Mouse (Mus musculus): ENCODE results near the gene Tcf15. TPM values are rescaled to one million over a fixed set of nuclear protein-coding genes. Genes with fewer than 3 reads are reported as not detected.
A peak's percentile ranks its signal among the peaks of the same experiment; 100 is the strongest.

The Tcf15 gene
- polyA plus RNA-seq (2012; rRNA removed), result 2.0 and 2.4 TPM in 2 replicates

DNA sequence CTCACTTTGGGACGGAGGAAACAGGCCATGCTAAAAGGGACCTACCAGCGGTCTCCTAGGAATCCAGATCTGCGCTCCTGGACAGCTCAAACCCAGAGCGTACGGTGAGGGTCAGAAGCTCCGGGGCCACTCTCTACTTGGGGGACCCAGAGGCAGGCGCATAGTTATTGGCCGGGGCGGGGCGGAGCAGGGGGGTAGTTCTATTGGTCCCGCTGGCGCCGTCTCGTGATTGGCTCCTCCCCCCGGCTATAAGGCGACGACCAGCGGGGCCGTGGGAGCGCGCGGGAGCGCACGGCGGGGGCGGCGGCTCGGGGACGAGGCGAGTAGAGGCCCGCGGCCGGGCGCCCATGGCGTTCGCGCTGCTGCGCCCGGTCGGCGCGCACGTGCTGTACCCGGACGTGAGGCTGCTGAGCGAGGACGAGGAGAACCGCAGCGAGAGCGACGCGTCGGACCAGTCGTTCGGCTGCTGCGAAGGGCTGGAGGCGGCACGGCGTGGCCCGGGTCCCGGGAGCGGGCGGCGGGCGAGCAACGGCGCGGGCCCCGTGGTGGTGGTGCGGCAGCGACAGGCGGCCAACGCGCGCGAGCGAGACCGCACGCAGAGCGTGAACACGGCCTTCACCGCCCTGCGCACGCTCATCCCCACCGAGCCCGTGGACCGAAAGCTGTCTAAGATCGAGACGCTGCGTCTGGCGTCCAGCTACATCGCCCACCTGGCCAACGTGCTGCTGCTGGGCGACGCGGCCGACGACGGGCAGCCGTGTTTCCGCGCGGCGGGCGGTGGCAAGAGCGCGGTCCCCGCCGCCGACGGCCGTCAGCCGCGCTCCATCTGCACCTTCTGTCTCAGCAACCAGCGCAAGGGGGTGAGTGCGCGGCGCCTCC, at the start of gene Tcf15:
Gene Tcf15, plus strand, starts transcription at position 283 of the 879 bp plus-strand sequence.
- TF ChIP-seq CTCF (IDR thresholded peaks at IDR 0.05; ENCODE audit: borderline replicate concordance, extremely low read depth, insufficient read depth, insufficient read length) (no peak), POLR2A (IDR thresholded peaks at IDR 0.05; ENCODE audit: borderline replicate concordance, extremely low read depth, insufficient read depth, insufficient read length, poor library complexity, severe bottlenecking) (peak; percentile 52; the same call in 1 of the 2 replicates)
- peak; percentile 74 for DNase-seq (ENCODE audit: low read depth)

DNA sequence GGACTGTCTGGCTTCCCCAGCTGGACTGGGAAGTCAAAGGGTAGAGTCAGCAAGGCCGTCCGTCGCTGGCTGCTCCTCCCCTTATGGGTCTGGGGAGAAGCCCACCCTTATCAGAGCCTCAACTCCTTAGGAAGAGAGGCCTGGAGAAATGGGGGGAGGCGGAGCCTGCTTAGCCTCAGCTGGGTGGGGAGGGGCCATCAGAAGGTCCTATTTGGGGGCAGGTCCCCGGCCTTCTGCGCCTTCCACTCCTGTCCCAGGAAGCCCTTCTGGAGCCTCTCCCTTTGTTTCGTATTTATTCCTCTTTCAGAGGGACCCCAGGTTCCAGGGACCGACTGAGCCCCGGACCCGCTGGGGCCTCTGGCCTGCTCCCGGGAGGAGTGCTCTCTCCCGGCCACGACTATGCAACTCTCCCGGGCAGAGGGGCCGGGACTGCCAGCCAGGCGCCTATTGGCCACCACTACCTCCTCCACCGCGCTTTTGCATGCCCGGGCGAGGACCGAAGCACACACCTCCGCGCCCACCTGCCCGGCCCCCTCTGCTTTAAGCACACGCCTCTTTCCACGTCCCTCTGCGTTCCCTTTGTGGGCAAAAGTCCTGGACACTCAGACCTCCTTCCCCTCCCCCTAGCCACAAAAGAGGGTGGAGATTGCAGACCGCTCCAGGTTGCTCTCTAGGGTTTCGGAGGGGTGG, 48.4 kb upstream of the Tcf15 start:
- TF ChIP-seq POLR2A (IDR thresholded peaks at IDR 0.05; ENCODE audit: borderline replicate concordance, extremely low read depth, insufficient read depth, insufficient read length, poor library complexity, severe bottlenecking), result no peak
- no peak for TF ChIP-seq CTCF (IDR thresholded peaks at IDR 0.05; ENCODE audit: borderline replicate concordance, extremely low read depth, insufficient read depth, insufficient read length)
- DNase-seq (ENCODE audit: low read depth), result no peak

DNA sequence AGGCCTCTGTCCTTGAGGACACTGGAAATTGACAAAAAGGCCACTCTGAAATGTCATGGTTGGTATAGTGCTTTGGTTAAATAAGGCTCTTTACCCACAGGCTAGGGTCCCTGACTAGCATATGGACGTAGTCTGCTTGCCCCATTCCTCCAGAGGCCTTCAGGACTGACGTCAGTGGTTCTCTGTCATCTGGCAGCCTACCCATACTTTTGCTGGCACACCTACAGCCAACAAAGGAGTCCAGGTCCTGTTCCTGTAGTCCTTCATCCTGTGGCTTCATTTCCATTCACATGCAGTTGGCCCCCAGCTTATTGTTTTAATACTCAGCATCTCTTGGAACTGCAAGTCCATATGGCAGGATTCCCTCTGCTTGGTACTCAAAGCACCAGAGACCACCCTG, 46.4 kb upstream of the Tcf15 start:
- no peak for DNase-seq (ENCODE audit: low read depth)
- no peak for TF ChIP-seq CTCF (IDR thresholded peaks at IDR 0.05; ENCODE audit: borderline replicate concordance, extremely low read depth, insufficient read depth, insufficient read length)
- no peak for TF ChIP-seq POLR2A (IDR thresholded peaks at IDR 0.05; ENCODE audit: borderline replicate concordance, extremely low read depth, insufficient read depth, insufficient read length, poor library complexity, severe bottlenecking)

- DNase-seq (ENCODE audit: low read depth), result peak; percentile 72
- TF ChIP-seq CTCF (IDR thresholded peaks at IDR 0.05; ENCODE audit: borderline replicate concordance, extremely low read depth, insufficient read depth, insufficient read length) (no peak), POLR2A (IDR thresholded peaks at IDR 0.05; ENCODE audit: borderline replicate concordance, extremely low read depth, insufficient read depth, insufficient read length, poor library complexity, severe bottlenecking) (no peak)
These were observed 45.4 kb upstream of the Tcf15 start for GRCm38 (mm10) chr2:152097916-152098315.

- TF ChIP-seq POLR2A (IDR thresholded peaks at IDR 0.05; ENCODE audit: borderline replicate concordance, extremely low read depth, insufficient read depth, insufficient read length, poor library complexity, severe bottlenecking), result no peak
- TF ChIP-seq CTCF (IDR thresholded peaks at IDR 0.05; ENCODE audit: borderline replicate concordance, extremely low read depth, insufficient read depth, insufficient read length), result no peak
- no peak for DNase-seq (ENCODE audit: low read depth)
These were observed 43.8 kb upstream of the Tcf15 start for GRCm38 (mm10) chr2:152099538-152099937.

DNA sequence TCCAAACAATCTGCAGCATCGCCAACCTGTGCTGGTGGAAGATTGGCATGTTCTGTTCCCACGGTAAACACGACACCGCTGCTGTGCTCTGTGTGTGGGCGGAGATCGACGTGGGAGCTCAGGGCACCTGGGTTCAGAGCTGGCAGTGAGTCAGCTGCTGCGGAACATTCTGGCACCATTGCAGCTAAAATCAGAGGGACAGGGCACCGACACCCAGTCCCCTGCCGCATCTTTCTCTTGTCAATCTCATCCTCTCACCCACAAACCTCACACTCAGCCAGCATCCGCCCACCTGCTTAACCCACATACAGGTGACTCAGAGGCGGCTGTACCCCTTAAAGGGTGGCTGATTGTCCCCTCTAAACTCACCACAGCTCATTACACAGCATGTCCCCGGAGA, 41.6 kb upstream of the Tcf15 start:
- no peak for TF ChIP-seq CTCF (IDR thresholded peaks at IDR 0.05; ENCODE audit: borderline replicate concordance, extremely low read depth, insufficient read depth, insufficient read length)
- TF ChIP-seq POLR2A (IDR thresholded peaks at IDR 0.05; ENCODE audit: borderline replicate concordance, extremely low read depth, insufficient read depth, insufficient read length, poor library complexity, severe bottlenecking), result no peak
- no peak for DNase-seq (ENCODE audit: low read depth)

DNA sequence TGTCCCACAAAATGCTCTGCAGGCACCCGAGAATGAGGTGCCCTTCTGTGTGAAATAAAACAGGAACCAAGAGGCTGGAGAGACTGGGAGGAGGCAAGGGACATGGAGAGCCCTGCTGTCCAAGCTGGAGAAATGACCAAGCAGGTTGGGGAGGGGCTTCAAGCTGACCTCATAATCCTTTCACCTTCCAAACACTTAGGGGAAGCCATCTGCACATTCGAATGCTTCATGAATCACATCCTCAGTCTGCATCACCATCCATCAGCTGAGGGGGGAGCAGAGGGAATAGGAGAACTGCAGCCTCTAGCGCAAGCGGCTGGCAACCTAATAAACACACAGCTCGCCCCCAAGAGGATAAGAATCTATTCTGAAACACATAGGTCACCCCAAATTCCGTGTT, 41.0 kb upstream of the Tcf15 start:
- TF ChIP-seq POLR2A (IDR thresholded peaks at IDR 0.05; ENCODE audit: borderline replicate concordance, extremely low read depth, insufficient read depth, insufficient read length, poor library complexity, severe bottlenecking), result no peak
- no peak for TF ChIP-seq CTCF (IDR thresholded peaks at IDR 0.05; ENCODE audit: borderline replicate concordance, extremely low read depth, insufficient read depth, insufficient read length)

DNA sequence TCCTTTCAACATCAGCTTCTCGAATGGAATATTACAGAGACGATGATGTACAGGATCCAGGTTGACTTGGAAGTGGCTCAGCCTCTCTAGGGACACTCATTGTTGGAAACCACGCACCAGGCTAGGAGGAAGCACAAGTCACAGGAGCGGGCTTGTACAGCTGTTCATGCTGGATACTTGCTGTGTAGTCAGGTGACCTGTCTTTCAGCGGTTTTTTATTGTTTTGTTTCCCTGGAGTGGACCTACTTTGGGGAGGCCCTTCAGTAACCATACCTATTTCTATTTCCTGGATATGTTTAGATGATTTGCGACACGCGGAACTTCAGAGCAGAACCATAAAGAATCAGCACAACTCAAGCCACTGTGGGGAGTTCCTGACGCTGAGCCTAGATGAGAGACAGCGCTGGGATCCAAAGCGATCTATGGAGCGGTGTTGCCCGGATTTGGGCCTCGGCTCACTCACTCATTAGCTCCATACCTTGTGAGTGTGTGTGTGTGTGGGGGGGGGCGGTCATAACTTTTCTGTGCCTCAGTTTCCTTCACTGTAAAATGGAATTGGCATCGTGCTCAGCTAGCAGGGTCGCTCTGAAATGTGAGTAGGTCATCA, 38.5 kb upstream of the Tcf15 start:
- no peak for TF ChIP-seq CTCF (IDR thresholded peaks at IDR 0.05; ENCODE audit: borderline replicate concordance, extremely low read depth, insufficient read depth, insufficient read length)
- TF ChIP-seq POLR2A (IDR thresholded peaks at IDR 0.05; ENCODE audit: borderline replicate concordance, extremely low read depth, insufficient read depth, insufficient read length, poor library complexity, severe bottlenecking), result no peak
- DNase-seq (ENCODE audit: low read depth), result no peak

More for the DNA sequence above, 41.0 kb upstream of the Tcf15 start:
- no peak for DNase-seq (ENCODE audit: low read depth)

DNA sequence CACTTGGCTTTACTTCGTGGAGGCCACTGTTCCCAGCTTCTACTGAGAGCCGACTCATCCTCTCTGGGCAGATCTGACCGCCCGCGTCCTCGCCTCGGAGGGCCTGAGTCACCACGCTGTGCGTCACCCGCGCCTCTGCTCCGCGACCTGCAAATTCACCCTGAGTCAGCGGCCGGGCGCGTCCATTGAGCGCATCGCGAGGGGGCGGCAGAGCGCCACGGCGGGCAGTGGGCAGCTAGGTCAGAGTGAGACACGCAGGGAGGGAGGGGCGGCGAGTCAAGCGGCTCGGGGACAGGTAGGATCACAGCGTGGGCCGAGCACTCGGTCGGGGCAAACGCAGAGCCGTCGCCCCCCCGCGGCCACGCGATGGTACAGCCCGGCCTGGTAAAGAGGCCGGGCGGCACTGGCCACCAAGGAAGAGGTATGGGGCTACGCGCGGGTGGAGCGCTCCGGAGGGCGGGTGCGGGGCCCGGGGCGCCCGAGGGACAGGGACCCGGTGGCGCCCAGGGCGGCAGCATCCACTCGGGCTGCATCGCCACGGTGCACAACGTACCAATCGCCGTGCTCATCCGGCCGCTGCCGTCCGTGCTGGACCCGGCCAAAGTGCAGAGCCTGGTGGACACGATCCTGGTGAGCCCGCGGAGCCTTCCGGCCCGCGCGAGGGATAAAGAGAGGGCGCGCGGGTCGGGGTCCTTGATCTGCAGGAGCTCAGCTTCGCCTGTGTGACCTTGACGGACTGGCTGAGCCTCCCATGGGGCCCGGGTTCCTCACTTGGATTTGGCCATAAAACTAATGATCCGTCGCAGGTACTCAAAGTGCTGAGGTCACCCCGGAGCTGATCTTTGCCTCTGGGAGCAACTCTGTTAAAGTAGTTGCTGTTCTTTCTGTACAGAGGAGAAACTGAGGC, 37.8 kb upstream of the Tcf15 start, which contains the start of gene Srxn1:
Gene Srxn1, plus strand, starts transcription at position 199 of the 907 bp plus-strand sequence.
- peak; percentile 91 for DNase-seq (ENCODE audit: low read depth)
- TF ChIP-seq POLR2A (IDR thresholded peaks at IDR 0.05; ENCODE audit: borderline replicate concordance, extremely low read depth, insufficient read depth, insufficient read length, poor library complexity, severe bottlenecking) (0 out of 2 replicates have a peak, but pooled peaks have one; percentile 49), CTCF (IDR thresholded peaks at IDR 0.05; ENCODE audit: borderline replicate concordance, extremely low read depth, insufficient read depth, insufficient read length) (peak; percentile 28; the same call in 1 of the 2 replicates)

- no peak for DNase-seq (ENCODE audit: low read depth)
- TF ChIP-seq POLR2A (IDR thresholded peaks at IDR 0.05; ENCODE audit: borderline replicate concordance, extremely low read depth, insufficient read depth, insufficient read length, poor library complexity, severe bottlenecking), result no peak
- no peak for TF ChIP-seq CTCF (IDR thresholded peaks at IDR 0.05; ENCODE audit: borderline replicate concordance, extremely low read depth, insufficient read depth, insufficient read length)
These were observed 37.2 kb upstream of the Tcf15 start for GRCm38 (mm10) chr2:152106225-152106595.
